Mouse (Mus musculus): ENCODE data around the gene Plgrkt.

Gene Plgrkt

DNA sequence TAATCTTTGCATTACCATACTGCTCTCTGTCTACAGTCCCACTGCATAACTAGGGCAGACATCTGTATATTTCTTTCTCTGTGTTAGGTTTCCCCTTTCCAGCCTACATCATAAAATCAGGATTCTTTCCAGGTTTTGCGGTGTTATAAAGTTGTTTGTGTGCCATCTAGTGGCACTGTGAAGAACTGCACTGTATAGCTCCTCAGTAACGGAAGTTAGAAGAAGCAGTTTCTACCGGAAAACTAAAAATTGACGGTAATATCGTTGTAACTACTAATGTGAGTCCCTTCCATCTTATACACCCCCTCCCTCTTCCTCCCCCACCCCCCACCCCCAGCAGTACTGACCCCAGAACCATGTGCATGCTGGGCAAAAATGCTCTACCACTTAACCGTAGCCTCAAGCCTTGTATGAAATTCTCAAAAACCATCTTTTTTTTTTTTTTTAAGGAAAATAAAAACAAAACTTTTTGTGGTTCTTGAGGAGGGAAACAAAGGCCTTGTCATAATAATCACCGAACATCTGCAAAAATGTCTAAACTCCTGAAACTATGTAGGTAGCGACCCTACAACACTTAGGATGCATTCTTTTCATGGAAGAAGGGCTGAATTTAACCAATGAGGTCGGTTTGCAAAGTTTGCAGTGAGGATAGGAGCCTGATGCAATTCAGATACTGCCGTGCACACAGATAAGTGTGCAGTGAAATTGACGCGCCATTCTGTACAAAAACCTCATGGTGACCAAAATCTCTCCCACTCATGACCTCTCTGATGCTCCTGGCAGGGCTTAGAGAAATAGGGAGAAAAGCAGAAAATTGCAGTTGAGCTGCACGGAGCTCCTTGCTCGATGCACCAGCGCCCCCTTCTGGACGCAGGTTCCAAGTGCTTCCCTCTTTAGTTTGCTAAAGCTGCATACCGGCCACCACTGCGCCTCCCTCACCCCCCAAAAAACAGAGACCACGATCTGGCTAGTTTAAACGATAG, 12.0 kb downstream of the Plgrkt start:
- DNase-seq (ENCODE audit: low read depth, low spot score): peak; percentile 91

DNA sequence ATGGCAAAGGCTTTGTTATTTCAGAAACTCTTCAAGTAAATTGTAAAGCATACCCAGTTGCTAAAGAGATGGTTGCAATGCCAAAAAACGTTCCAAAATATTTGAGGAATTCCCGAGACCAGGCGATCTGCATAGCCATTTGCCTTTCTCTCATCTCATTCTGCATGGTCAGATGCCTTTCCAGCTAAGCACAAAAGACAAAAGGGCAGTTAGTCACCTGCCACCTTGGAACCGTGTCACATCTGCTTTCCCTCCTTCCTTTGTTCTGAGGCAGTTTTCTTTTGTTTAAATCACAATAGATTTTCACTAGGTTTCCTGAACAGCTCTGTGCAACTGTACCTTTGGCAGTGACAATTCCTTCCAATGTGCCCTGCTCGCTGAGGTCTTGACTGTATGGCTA, 16.2 kb downstream of the Plgrkt start:
- no peak for DNase-seq (ENCODE audit: low read depth, low spot score)

DNA sequence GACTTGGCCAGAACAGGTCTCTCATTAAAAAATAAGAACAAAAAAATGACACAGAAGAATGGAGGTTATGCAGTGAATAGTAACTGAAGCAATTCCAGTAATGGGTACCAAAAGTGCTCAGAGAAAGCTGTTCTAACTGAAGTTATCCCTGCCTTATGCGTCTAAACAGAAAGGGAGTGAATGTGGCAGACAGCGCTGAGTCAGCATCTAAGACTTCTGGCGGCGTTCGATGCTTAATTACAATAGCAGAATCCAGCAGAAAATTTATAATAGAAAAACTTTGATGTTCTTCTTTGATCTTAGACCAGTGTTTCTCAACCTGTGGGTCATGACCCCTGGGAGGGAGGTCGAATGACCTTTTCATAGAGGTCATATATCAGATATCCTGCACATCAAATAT, 21.6 kb downstream of the Plgrkt start:
- DNase-seq (ENCODE audit: low read depth, low spot score): no peak

DNA sequence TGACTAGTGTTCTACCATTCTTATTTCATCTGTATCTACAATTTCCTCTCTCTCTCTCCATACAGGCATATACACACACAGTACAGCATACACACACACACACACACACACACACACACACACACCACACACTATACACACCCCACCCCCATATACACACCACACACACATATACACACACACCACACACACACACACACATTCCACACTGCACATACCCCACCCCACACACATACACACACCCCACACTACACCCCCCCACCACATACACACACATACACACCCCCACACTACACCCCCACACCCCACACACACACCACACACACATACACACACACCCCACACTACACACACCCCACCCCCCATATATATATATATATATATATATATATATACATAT, 22.3 kb downstream of the Plgrkt start:
- DNase-seq (ENCODE audit: low read depth, low spot score): no peak

DNA sequence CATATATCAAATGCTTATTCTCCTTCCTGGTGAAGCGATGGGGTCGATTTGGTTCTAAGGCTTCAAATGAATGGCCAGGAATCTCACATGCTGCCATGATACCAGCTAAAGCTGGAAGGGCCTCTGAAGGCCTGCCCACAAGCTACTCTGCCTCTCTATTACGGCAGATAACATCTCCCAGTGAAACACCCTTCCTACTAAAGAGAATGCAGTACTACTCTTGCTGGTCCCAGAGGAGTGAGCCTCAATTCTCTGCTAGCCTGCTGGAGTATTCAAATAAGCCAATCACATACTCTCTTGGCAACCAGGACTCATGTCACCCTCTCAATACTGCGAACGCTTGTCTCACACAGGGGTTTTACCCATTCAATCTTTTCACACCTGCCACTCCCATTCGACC, 24.9 kb downstream of the Plgrkt start:
- DNase-seq (ENCODE audit: low read depth, low spot score): no peak

DNA sequence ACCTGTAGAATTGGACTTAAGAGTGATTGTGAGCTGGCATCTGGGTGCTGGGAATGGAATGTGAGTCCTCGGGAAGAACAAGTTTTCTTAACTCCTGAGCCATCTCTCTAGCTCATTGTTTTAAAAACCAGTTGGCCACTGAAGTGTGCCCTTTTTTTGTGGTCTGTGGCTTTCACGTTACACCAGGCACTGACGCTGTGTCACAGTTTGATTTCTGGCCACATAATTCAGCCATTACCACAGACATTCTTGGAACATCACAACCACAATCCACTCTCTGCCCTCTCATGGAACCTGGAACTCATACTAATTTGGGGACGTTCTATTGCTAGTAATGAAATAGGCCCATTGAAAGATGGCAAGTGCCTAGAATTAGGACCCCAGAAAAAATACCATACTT, 26.2 kb downstream of the Plgrkt start:
- DNase-seq (ENCODE audit: low read depth, low spot score): no peak

DNA sequence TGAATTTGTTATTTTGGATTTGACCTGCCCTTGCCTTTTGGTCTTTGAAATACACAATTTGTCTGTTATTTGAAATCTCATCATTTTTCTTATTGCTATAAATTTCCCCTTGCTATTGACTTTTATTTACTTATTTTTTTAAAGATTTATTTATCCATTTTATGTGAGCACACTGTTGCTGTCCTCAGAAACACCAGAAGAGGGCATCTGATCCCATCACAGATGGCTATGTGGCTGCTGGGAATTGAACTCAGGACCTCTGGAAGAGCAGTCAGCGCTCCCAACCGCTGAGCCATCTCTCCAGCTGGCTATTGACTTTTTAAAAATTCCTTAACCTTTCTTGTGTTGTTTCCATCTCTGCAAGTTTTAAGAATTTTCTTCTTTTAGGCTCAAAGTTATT, 30.6 kb downstream of the Plgrkt start:
- DNase-seq (ENCODE audit: low read depth, low spot score): no peak

DNA sequence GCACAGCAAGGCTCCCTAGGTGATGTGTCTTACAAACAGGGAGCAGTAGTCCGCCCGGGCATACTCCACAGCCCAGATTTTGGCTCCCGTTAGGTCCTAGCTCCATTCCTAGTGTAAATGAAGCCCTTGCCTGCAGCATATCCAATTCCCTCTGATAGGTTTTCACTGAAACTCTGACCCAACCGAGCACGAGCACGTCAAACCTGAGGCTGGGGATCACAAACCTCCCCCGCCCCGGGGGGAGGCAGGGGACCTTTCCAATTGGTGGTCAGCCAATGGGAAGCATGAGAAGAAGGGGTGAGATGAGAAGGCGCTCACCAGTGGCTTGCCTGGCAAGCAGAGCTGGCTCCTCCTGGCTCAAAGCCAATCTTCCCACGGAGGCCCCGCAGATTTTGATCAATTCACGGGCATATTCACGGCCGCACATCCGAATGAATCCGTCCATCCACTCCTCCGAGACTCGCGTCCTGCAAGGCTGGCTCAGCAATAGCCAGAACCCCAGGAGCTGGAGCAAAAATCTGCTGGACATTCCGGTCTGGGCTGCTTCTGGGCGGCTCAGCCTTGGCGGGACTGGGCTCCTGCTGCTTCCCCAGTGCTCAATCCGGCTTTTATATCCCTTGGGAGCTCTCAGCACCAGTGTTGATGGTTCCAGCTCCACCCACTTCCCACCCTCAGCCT, 33.0 kb downstream of the Plgrkt start, which contains the start of gene Rln1:
Gene Rln1 (minus strand): TSS at position 603 of the 678 bp plus-strand sequence.
- peak; percentile 71 for DNase-seq (ENCODE audit: low read depth, low spot score)

DNA sequence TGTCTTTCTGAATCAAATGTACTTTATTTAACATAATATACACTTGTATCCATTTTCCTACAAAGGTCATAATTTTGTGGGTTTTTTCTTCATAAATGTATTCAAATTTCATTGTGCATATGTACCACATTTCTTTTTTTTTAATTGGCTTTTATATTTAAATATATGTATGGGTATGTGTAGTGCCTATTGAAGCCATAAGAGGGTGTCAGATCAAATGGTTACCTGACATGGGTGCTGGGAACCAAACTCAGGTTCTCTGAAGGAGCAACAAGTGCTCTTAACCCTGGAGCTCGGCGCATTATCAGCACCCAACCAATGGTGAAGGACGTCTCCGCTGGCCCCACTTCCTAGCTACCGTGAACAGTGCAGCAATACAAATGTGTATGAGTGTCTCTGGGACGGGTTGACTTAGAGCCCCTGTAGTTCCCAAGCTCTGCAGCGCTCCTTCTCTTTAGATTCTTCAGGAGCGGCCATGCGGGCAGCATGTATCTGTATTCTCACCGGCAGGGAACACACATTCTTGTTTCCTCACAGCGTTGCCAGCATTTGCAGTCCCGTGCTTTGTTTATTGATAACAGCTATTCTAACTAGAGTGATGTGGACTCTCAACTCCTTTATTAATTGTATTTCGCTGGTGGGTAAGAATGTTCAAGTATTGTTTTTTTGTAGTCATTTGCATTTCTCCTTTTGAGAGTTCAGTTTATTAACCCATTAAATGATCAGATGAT, 40.2 kb downstream of the Plgrkt start:
- DNase-seq (ENCODE audit: low read depth, low spot score): no peak

DNA sequence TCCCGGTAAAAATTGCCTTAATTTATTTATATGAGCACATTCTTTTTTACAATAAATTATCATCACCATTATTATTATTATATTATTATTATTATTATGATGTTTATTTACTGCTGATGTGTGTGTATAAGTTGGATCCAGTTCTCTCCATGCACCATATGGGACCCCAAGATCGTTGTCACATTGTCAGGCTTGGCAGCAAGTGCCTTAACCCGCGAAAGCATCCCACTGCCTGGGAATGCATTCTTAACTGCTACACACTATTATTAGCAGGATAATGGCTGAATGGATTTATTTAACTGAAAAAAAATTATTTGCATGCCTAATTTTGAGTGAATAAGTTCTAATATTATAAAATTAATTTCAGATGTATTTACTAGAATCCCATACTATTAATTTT, 40.8 kb downstream of the Plgrkt start:
- DNase-seq (ENCODE audit: low read depth, low spot score): no peak

DNA sequence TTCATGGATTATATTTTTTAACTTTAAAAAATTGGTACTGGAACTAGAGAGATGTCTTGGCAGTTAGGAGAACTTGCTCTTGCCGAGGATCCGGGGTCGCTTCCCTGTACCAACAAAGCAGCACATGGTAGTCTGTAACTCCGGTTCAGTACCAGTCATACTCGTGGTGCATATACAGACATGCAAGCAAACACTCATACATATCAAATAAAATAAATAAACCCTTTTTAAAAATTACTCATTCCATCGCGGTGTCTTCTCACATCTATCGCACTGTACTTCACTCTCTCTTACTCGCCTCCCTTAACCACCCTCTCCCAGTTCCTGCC, 41.4 kb downstream of the Plgrkt start:
- no peak for DNase-seq (ENCODE audit: low read depth, low spot score)

DNA sequence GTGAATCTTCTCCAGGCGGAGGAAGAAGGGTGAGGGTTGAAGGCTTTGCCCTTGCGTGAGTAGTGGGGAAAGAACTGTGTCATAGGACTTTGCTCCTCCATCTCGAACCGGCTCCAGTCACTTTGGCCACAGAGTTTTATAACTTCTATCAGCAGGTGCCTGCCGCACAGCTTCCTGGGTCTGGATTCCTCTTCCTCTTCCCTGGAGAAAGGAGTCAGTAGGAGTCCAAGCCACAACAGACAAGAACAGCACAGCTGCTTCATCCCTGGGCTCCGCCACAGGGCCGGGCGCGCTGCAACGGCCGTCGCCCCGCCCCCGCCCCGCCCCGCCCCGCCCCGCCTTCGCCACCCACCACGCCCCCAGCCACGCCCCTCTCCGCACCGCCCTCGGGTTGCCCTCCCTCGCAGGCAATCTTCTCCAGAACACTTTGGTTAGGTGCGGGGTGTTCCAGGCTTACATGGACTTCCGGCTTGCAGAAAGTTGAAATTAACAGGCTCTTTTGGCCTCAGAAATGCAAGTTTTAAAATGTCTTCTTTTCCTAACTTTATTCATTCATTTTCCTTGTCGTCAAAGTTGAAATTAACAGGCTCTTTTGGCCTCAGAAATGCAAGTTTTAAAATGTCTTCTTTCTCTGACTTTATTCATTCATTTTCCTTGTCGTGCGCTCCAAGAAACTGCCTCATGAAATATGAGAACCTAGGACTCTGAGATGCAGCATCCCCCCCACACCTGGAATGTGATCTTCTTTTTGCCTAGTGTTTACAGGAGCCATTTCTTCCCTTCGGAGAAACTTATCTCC, 41.9 kb downstream of the Plgrkt start, which contains the start of gene Insl6:
Gene Insl6 (minus strand): TSS at position 304 of the 799 bp plus-strand sequence.
- DNase-seq (ENCODE audit: low read depth, low spot score): peak; percentile 79

DNA sequence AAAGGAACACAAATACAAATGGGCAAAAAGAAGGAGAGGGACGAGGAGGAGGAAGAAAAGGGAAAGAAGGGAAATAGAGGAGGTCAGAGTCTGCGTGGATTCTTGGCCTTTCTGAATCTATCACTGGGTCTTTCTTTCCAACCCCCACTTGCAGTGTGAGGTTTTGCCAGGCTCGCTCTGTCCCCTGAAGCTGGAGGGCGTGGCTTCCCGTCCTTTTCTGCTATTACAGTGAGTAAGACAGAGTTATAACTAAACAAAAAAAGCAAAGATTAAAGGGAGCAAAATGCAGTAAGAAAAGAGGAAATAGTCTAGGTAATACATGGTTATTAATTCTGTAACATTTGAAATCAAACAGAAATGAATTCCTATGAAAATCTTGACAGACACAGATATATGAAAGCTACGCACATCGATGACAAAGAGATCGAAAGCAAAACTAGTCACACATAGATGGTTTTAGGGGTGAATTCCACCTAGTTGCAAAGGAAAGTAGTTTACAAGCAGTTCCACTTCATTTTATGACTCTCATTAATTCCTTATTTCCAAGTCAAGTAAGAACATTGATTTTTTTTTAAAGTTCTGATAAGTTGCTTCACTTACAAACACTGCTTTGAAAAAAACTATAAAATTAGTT, 43.7 kb downstream of the Plgrkt start:
- DNase-seq (ENCODE audit: low read depth, low spot score): no peak

DNA sequence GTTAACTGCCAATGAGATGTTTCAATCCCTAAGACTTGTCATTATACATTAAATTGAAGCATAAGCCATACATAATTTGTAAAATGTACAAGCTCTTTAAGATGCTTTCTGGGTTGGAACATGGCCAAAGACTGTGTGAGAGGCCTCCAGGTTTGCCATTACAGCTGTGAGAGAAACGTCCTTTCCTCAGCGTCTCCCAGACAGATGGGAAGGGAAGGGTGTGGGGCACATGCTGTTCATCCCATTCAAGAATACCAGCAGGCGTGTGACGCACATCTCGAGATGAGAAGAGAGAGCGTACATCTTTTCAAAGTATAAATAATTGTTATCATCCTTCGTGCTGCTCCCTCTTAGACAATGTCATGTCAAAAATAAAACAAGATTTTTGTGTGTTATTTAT, 54.5 kb downstream of the Plgrkt start:
- DNase-seq (ENCODE audit: low read depth, low spot score): no peak

DNA sequence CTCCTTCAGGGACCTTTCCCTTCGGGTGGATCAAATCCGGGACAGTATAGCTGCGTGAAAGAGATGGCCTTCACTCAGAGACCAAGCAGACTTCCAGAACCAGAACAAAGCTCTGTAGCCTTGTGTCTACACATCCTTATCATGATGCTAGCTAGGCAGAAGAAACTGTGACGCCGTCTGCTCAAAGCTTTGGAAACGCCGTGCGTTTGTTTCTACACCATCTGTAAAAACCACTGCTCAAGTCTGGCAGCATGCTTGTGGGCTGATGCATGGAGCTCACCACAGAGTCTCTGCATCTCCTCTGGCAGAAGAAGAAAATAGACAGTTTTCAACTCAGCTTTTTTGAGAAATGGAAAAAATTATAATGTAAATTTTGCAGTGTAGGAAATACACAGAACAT, 55.4 kb downstream of the Plgrkt start:
- no peak for DNase-seq (ENCODE audit: low read depth, low spot score)

DNA sequence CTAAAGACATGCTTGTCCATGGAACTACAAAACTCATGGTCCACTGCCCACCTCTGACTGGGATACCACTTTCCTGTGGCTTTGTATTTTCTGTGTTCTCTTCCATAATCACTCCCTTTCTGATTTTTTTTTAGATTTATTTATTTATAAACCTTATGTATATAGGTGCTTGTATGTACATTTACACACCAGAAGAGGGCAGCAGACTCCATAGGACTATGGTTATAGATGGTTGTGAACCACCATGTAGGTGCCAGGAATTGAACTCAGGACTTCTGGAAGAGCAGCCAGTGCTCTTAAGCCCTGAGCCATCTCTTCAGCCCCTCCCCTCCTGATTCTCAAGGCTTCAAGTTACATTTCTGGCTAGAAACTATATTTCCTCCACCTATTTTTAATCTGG, 58.4 kb downstream of the Plgrkt start:
- DNase-seq (ENCODE audit: low read depth, low spot score): no peak

DNA sequence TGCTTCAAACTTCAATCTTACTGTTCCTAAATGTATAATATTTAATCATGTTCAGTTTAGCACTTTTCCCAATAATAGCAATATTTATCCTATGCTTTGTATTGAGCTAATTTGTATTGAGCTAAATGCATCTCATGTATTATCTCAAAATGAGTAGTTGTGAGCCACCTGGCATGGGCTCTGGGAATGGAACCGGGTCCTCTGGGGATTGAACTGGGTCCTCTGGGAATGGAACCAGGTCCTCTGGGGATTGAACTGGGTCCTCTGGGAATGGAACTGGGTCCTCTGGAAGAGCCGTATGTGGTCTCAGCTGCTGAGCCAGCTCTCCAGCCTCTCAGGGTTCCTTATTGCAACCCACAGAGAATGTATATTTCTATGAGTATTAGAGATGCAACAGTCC, 65.1 kb downstream of the Plgrkt start:
- no peak for DNase-seq (ENCODE audit: low read depth, low spot score)

DNA sequence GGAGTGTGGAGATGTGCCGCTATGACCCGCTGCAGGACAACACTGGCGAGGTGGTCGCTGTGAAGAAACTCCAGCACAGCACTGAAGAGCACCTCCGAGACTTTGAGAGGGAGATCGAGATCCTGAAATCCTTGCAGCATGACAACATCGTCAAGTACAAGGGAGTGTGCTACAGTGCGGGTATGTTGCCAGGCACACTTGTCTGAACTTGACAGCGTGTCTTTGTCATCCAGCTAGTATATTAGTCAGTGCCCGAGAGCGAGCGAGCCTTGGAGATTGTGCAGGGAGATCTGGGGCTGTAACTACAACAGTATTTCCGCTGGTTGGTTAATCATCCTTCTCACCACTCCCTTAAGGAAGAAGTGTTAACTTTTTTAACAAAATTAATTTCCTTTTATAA, 66.3 kb downstream of the Plgrkt start:
- no peak for DNase-seq (ENCODE audit: low read depth, low spot score)

Measured in mesoderm, embryonic 11.5 days (tissue).